Mouse (Mus musculus) neural tube, embryonic 12.5 days (tissue): ENCODE data around the gene Cxcr4. TPM values are rescaled to one million over a fixed set of nuclear protein-coding genes. Genes with fewer than 3 reads are reported as not detected.

Experiments used
- ATAC-seq: fragments of 200-750 bp; cut with Nextera tagmentation; 2 replicates; pipeline ENCODE4 v1.8.0; 2017; ENCODE audit warnings: low read depth, mild to moderate bottlenecking, moderate TSS enrichment, moderate library complexity; ENCODE audit not compliant: low FRiP score
- H3K27ac ChIP-seq: fragments of 300-500 bp; sonication (generic); 2 replicates; pipeline ENCODE4 v1.5.1; 2016
- H3K27me3 ChIP-seq: fragments of 300-500 bp; sonication (generic); replicated peaks from 2 replicates; pipeline ENCODE4 v1.6.1; 2016; ENCODE audit warnings: mild to moderate bottlenecking
- H3K36me3 ChIP-seq: fragments of 300-500 bp; sonication (generic); 2 replicates; pipeline ENCODE4 v1.6.1; 2016; ENCODE audit warnings: mild to moderate bottlenecking
- H3K4me1 ChIP-seq: fragments of 300-500 bp; sonication (generic); 2 replicates; pipeline ENCODE4 v1.6.1; 2016
- H3K4me2 ChIP-seq: fragments of 300-500 bp; sonication (generic); replicated peaks from 2 replicates; pipeline ENCODE4 v1.6.1; 2016; ENCODE audit warnings: mild to moderate bottlenecking
- H3K4me3 ChIP-seq: fragments of 300-500 bp; sonication (generic); 2 replicates; pipeline ENCODE4 v1.5.1; 2016
- H3K9ac ChIP-seq: fragments of 300-500 bp; sonication (generic); 2 replicates; pipeline ENCODE4 v1.6.1; 2016; ENCODE audit warnings: mild to moderate bottlenecking
- H3K9me3 ChIP-seq: fragments of 300-500 bp; sonication (generic); 2 replicates; pipeline ENCODE4 v1.6.1; 2016; ENCODE audit warnings: mild to moderate bottlenecking
- WGBS: fragments of 180-500 bp; shearing (Covaris S2); methylation state at CpG from one replicate; pipeline ENCODE4 v1.1.7; 2016; 5-methylcytosine and 5-hydroxymethylcytosine counted together
- polyA plus RNA-seq: library from polyadenylated mRNA; unstranded; fragments of >200 nt; fragmentation: Nextera tagmentation; extraction: Ambion mirVana; gene quantifications from 2 replicates; pipeline ENCODE4 v1.2.1, GENCODE M21; 2016

The Cxcr4 gene
- polyA plus RNA-seq = 11.7 and 12.0 TPM in 2 replicates

GRCm38 (mm10) chr1:128592211-128592741, at the start of gene Cxcr4:
TSS of gene Cxcr4 (minus strand) at chr1:128592293.
- under 1% methylated on average over 27 of the region's 27 CpGs for WGBS
- peaks cover 54% of the 10 kb centered on the region for H3K4me1 ChIP-seq

DNA sequence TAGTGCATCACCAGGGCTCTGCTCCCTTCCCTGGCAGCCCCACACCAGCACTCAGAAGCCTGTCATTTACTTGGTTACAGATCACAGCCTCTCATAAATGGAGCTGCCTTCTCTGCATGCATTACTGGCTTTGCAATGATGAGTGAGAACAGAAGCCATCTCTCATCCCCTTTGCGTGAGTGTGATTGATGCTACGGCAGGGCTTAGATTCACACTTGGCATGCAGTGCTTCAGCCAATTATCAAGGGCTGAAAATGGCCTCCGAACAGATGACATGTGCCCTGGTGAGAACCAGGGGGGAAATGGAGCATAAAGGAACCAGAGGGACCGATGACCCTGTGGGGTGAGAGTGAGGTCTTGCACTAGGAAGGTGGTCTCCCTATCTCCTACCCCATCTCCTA, 47.6 kb upstream of the Cxcr4 start:
- Histone ChIP-seq H3K4me1 (peaks cover 13% of the 10 kb centered on the region), H3K9me3 (no peaks in the 10 kb centered on the region), H3K36me3 (no peaks in the 10 kb centered on the region), H3K4me3 (no peak overlapping the region), H3K9ac (no peak overlapping the region), H3K27ac (no peak overlapping the region), H3K27me3 (no peaks in the 10 kb centered on the region), H3K4me2 (no peak overlapping the region)
- ATAC-seq = peak; percentile 36; the same call in 1 of the 2 replicates
- 42% methylated on average over 4 of the region's 4 CpGs for WGBS

More at GRCm38 (mm10) chr1:128592211-128592741, at the start of gene Cxcr4:
- Histone ChIP-seq H3K9ac (peak within 1 kb of the TSS; percentile 81), H3K9me3 (no peaks in the 10 kb centered on the region), H3K4me2 (peak within 1 kb of the TSS; percentile 74), H3K36me3 (peaks cover 7% of the 10 kb centered on the region; the same call in 1 of the 2 replicates), H3K27ac (0 out of 2 replicates have a peak within 1 kb of the TSS, but pooled peaks have one; percentile 2), H3K4me3 (peak within 1 kb of the TSS; percentile 58), H3K27me3 (no peaks in the 10 kb centered on the region)
- ATAC-seq = peak; percentile 81

DNA sequence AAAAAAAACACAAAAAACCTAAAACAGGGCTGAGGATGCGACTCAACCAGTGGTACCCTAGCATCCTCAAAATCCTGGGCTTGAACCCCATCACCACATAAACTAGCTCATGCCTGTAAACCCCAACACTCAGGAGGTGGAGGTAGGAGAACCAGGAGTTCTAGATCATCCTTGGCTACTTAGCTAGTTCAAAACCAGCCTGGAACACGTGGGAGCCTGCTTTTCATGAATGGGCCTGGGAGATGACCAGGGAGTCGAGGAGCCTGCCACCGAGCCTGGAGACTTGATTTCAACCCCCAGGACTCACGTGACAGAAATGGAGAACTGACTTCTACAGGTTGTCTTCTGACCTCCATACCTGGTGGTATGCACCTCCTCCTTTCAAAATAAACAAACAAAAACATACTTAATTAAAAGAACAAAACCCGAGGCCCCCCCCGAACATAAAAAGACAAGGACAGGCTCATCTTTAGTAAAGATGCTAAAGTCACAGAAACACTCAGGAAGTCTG, 45.2 kb upstream of the Cxcr4 start:
- H3K9me3 ChIP-seq = no peaks in the 10 kb centered on the region
- H3K27ac ChIP-seq = no peak overlapping the region
- H3K27me3 ChIP-seq = no peaks in the 10 kb centered on the region
- H3K4me2 ChIP-seq = no peak overlapping the region
- H3K4me3 ChIP-seq = no peak overlapping the region
- 89% methylated on average over 7 of the region's 7 CpGs for WGBS
- H3K9ac ChIP-seq = no peak overlapping the region
- H3K36me3 ChIP-seq = no peaks in the 10 kb centered on the region
- H3K4me1 ChIP-seq = no peaks in the 10 kb centered on the region; the same call in 1 of the 2 replicates
- no peak for ATAC-seq

DNA sequence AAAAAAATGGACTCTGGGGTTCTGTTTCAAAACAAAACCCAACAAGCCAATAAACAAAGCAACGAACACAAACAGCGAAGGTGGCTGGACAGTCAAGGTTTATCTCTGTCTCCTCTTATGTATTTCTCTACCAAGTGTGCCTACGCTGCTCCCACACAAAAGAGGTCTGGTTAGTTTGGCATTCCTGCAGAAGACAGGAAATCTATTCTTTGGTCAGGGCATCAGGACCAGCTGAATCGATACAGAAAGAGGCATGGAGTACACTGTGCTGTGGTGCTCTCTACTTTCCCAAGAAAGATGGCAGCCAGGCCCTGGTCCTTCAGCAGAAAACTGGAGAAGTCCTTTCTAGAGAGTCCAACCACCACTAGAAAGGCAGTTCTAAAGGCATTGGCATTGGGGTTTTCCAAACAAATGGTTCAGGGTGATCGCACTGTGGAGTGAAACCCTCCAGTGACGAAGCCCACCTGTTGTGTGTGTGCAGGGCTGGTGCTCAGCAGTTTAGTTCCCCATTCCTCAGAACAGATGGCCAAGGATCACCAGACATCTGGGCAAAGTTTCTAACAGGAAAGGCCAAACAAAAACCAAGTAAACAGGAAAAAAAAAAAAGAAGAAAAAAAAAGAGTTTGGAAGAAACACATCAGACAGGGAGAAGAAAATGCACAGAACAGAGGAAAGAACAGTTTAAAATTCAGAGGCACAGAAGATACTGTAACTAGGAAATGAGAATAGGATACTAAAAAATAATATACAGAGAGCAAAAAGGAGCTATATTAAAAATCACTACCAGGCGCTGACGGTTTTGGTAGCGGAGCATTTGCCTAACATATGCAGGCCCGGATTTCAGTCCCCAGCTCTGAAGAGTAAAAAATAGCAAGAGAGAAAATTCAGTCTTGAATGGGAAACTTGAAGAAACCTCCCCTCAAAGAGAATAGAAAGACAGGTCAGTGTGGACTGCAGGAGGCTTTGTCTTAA, 44.5 kb upstream of the Cxcr4 start:
- WGBS = 91% methylated on average over 10 of the region's 10 CpGs
- Histone ChIP-seq H3K36me3 (no peaks in the 10 kb centered on the region), H3K27me3 (no peaks in the 10 kb centered on the region), H3K9ac (no peak overlapping the region), H3K9me3 (no peaks in the 10 kb centered on the region), H3K4me2 (no peak overlapping the region), H3K27ac (no peak overlapping the region), H3K4me1 (no peaks in the 10 kb centered on the region; the same call in 1 of the 2 replicates), H3K4me3 (no peak overlapping the region)
- no peak for ATAC-seq

DNA sequence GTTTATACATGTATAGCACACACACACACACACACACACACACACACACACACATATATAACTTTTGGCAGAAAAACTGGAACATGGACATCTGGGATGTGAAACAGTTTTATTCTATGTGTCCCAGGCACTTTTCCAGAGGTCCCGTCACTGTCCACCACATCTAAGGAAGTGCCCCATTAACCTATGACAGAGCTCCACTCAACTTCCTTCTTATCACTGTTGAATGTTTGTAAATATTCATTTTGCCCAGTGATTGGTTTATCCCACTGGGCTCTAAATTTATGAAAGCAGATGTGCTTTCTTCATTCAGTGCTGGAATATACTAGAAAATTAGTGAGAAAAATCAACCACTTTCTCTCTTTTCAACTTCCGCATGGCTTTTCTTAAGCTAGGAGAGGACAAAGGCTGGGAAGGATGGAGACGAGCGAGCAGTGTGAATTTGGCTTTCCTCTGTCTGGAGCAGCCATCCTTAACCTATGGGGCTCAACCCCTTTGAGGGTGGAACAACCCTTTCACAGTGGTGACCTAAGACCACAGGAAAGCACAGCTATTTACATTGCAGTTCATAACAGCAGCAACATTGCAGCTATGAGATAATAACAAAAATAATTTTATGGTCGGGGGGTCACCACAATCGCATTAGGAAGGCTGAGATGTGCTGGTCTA, 41.8 kb upstream of the Cxcr4 start:
- H3K4me1 ChIP-seq = no peaks in the 10 kb centered on the region
- no peak for ATAC-seq
- no peaks in the 10 kb centered on the region for H3K36me3 ChIP-seq
- H3K9me3 ChIP-seq = no peaks in the 10 kb centered on the region
- H3K4me2 ChIP-seq = no peak overlapping the region
- H3K9ac ChIP-seq = no peak overlapping the region
- H3K27me3 ChIP-seq = no peaks in the 10 kb centered on the region
- no peak overlapping the region for H3K27ac ChIP-seq
- 86% methylated on average over 6 of the region's 6 CpGs for WGBS
- H3K4me3 ChIP-seq = no peak overlapping the region

DNA sequence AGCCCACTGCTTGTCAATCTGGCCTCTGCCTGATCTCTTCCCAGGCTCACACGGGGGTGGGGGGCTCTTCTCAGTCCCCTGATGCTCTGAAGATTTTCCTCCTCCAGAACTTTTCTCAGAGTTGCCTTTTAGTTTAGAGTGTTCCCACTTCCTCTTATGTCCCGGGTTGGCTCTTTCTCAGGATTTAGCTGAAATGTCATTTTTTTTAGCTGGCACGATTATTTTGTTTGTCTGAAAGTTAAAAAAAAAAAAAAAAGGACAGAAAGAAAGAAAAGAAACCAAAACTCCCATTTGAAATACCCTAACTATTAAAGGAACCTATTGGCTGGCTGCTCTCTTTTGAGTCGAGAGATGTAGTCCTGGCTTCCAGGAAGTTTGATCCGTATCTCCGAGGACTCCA, 40.4 kb upstream of the Cxcr4 start:
- no peak overlapping the region for H3K27ac ChIP-seq
- H3K9ac ChIP-seq = no peak overlapping the region
- H3K36me3 ChIP-seq = no peaks in the 10 kb centered on the region
- WGBS = 81% methylated on average over 6 of the region's 6 CpGs
- H3K27me3 ChIP-seq = no peaks in the 10 kb centered on the region
- no peaks in the 10 kb centered on the region for H3K9me3 ChIP-seq
- no peaks in the 10 kb centered on the region for H3K4me1 ChIP-seq
- no peak overlapping the region for H3K4me2 ChIP-seq
- H3K4me3 ChIP-seq = no peak overlapping the region
- no peak for ATAC-seq

GRCm38 (mm10) chr1:128626144-128626678, 34.1 kb upstream of the Cxcr4 start:
- Histone ChIP-seq H3K4me1 (peaks cover 9% of the 10 kb centered on the region), H3K4me2 (no peak overlapping the region), H3K27me3 (no peaks in the 10 kb centered on the region), H3K9me3 (no peaks in the 10 kb centered on the region), H3K27ac (no peak overlapping the region), H3K9ac (no peak overlapping the region), H3K4me3 (no peak overlapping the region), H3K36me3 (no peaks in the 10 kb centered on the region)
- ATAC-seq = no peak
- WGBS = 91% methylated on average over 9 of the region's 9 CpGs

DNA sequence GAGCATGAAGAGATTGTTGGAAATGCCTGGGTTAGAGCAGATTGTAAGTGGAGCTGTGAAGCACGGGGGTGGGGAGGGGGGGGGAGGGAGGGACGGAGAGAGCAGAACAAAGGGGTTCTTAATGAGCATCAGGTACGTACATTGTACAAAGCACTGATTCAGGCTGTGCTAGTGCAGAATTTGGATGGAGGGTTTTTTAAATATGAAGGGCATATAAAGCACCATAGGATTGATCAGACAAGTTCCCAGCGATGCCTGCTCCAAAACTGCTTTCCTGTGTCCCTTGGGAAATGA, 31.4 kb upstream of the Cxcr4 start:
- Histone ChIP-seq H3K36me3 (no peaks in the 10 kb centered on the region), H3K4me3 (no peak overlapping the region), H3K27ac (no peak overlapping the region), H3K4me1 (peaks cover 9% of the 10 kb centered on the region), H3K27me3 (no peaks in the 10 kb centered on the region), H3K9me3 (no peaks in the 10 kb centered on the region), H3K9ac (no peak overlapping the region), H3K4me2 (no peak overlapping the region)
- peak; percentile 68; the same call in 1 of the 2 replicates for ATAC-seq
- WGBS = 48% methylated on average over 4 of the region's 4 CpGs

DNA sequence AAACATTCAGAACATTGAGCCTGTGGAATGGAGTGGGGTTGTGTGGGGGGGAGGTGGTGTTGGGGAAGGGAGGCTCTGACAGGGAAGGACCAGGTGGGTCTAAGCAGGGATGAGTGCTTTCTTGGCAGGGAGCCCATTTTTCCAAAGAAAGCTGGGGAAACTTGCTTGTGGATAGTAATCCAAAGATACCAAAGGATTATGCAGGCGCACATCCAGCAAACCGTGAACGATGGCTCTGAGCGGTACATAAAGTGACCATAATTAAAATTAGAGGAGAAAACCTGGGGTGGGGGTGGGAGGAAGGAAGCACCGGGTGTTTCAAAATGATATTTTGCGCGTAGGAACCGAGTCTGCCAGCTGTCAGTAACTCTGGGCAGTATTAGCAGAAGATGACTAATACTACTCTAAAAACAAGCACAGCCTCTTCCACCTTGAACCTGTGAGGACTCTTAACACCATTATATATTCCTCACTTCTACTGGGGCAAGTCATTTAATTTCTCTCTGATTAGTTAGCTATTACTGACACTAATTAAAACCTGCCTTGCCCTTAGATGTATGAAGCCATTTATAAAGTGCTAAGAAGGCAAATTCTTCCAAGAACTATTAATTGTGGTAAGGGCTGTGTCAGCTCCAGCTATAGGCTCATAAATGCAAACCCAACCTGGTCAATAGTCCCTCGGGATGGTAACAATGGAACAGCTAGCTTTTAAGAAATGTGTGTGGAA, 30.9 kb upstream of the Cxcr4 start:
- no peaks in the 10 kb centered on the region for H3K9me3 ChIP-seq
- H3K27ac ChIP-seq = no peak overlapping the region
- no peaks in the 10 kb centered on the region for H3K36me3 ChIP-seq
- no peaks in the 10 kb centered on the region for H3K27me3 ChIP-seq
- peaks cover 9% of the 10 kb centered on the region for H3K4me1 ChIP-seq
- no peak overlapping the region for H3K9ac ChIP-seq
- H3K4me3 ChIP-seq = no peak overlapping the region
- no peak overlapping the region for H3K4me2 ChIP-seq
- WGBS = 77% methylated on average over 9 of the region's 9 CpGs
- peak; percentile 54 for ATAC-seq

DNA sequence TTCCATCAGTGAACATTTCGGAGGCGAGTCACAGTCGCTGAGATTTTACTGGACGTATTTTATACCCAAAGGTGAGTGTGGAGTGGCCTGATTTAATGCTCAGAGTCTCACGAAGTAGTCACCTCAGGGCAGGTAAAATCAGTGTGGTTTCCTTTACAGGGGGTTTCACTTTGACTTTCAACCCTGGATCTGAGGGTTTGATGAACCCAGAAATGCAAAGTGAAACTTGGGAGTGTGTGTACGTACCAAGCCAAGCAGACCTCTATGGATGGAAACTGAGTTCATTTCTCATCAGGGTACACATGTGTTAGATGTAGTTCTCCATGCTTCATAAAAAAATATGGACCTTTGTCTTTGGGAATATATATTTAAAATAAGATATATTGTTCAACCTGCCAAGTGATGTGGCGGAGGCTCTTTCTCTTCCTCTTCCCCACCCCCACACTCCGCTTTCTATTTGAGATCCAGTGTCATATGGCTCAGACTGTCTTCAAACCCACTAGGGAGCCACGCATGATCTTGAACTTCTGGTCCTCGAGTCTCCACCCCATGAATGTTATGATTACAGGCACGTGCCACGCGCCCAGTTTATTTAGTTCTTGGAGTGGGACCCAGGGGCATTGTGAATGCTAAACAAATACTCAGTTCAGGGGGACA, 25.7 kb upstream of the Cxcr4 start:
- 89% methylated on average over 13 of the region's 13 CpGs for WGBS
- ATAC-seq = no peak
- H3K4me1 ChIP-seq = peaks cover 1% of the 10 kb centered on the region; the same call in 1 of the 2 replicates
- H3K27ac ChIP-seq = no peak overlapping the region
- H3K9me3 ChIP-seq = no peaks in the 10 kb centered on the region
- no peak overlapping the region for H3K9ac ChIP-seq
- no peak overlapping the region for H3K4me3 ChIP-seq
- no peaks in the 10 kb centered on the region for H3K27me3 ChIP-seq
- no peak overlapping the region for H3K4me2 ChIP-seq
- no peaks in the 10 kb centered on the region for H3K36me3 ChIP-seq

DNA sequence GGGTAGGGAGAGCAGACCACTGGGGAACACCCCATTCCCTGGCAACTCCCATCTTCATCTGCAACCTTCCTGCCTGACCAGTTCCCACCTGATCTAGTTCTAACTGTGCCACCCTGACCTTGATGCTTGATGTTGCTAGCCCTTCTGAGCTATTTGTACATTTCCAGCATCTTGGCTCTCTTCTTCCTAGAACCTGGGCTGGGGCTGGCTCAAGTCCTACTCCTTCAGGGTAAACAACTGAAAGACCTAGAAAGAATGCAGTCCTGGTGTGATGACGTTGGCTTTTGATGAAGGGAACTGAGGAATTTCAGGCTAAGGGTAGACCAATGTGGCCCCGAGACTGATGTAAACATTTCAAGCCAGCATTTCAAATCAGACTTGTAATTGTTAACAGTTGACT, 24.5 kb upstream of the Cxcr4 start:
- H3K4me2 ChIP-seq = no peak overlapping the region
- no peaks in the 10 kb centered on the region for H3K9me3 ChIP-seq
- no peak overlapping the region for H3K9ac ChIP-seq
- no peak overlapping the region for H3K27ac ChIP-seq
- H3K4me1 ChIP-seq = no peaks in the 10 kb centered on the region
- no peak overlapping the region for H3K4me3 ChIP-seq
- ATAC-seq = no peak
- H3K27me3 ChIP-seq = no peaks in the 10 kb centered on the region
- WGBS = 71% methylated on average over 2 of the region's 2 CpGs
- no peaks in the 10 kb centered on the region for H3K36me3 ChIP-seq
